Mouse (Mus musculus): ENCODE data around the gene Prss8. TPM values are rescaled to one million over a fixed set of nuclear protein-coding genes. Genes with fewer than 3 reads are reported as not detected.

Gene Prss8
- polyA plus RNA-seq, 1 experiment from 2014 or later, result 0.25 TPM

Other genes starting within 250 kb of the Prss8 start
- 50.2 and 57.4 TPM in 2 replicates for gene Bcl7c, start 221.2 kb downstream of the Prss8 start, polyA plus RNA-seq (2014; fragmentation: Nextera tagmentation; extraction: Ambion mirVana)
- 3.1 and 4.2 TPM in 2 replicates for gene Ctf1, start 217.4 kb downstream of the Prss8 start, polyA plus RNA-seq (2014; fragmentation: Nextera tagmentation; extraction: Ambion mirVana)
- gene Ctf2, start 197.9 kb downstream of the Prss8 start, polyA plus RNA-seq (2014; fragmentation: Nextera tagmentation; extraction: Ambion mirVana), result 0.25 TPM in 1 of 2 replicates, not detected in the other
- gene Fbxl19, start 185.6 kb downstream of the Prss8 start, polyA plus RNA-seq (2014; fragmentation: Nextera tagmentation; extraction: Ambion mirVana), result 5.6 and 6.9 TPM in 2 replicates
- gene Orai3, start 160.3 kb downstream of the Prss8 start, polyA plus RNA-seq (2014; fragmentation: Nextera tagmentation; extraction: Ambion mirVana), result 4.8 and 7.3 TPM in 2 replicates
- gene Setd1a, start 153.4 kb downstream of the Prss8 start, polyA plus RNA-seq (2014; fragmentation: Nextera tagmentation; extraction: Ambion mirVana), result 18.7 and 19.1 TPM in 2 replicates
- not detected in 2 replicates for gene Gm49388, start 144.5 kb downstream of the Prss8 start, polyA plus RNA-seq (2014; fragmentation: Nextera tagmentation; extraction: Ambion mirVana)
- gene Hsd3b7, start 129.5 kb downstream of the Prss8 start, polyA plus RNA-seq (2014; fragmentation: Nextera tagmentation; extraction: Ambion mirVana), result 10.6 and 11.0 TPM in 2 replicates
- 9.6 and 10.6 TPM in 2 replicates for gene Stx4a, start 105.8 kb downstream of the Prss8 start, polyA plus RNA-seq (2014; fragmentation: Nextera tagmentation; extraction: Ambion mirVana)
- 59.7 and 66.2 TPM in 2 replicates for gene Stx1b, start 105.6 kb downstream of the Prss8 start, polyA plus RNA-seq (2014; fragmentation: Nextera tagmentation; extraction: Ambion mirVana)
- 11.6 and 12.3 TPM in 2 replicates for gene Zfp646, start 53.9 kb downstream of the Prss8 start, polyA plus RNA-seq (2014; fragmentation: Nextera tagmentation; extraction: Ambion mirVana)
- gene Zfp668, start 53.3 kb downstream of the Prss8 start, polyA plus RNA-seq (2014; fragmentation: Nextera tagmentation; extraction: Ambion mirVana), result 22.5 and 26.8 TPM in 2 replicates
- 0.83 and 1.1 TPM in 2 replicates for gene Prss53, start 39.1 kb downstream of the Prss8 start, polyA plus RNA-seq (2014; fragmentation: Nextera tagmentation; extraction: Ambion mirVana)
- gene Gm21974, start 34.6 kb downstream of the Prss8 start, polyA plus RNA-seq (2014; fragmentation: Nextera tagmentation; extraction: Ambion mirVana), result not detected in 2 replicates
- gene Vkorc1, start 34.5 kb downstream of the Prss8 start, polyA plus RNA-seq (2014; fragmentation: Nextera tagmentation; extraction: Ambion mirVana), result 71.9 and 81.8 TPM in 2 replicates
- gene Bckdk, start 26.0 kb downstream of the Prss8 start, polyA plus RNA-seq (2014; fragmentation: Nextera tagmentation; extraction: Ambion mirVana), result 65.5 and 69.2 TPM in 2 replicates
- 42.1 and 46.0 TPM in 2 replicates for gene Kat8, start 17.6 kb downstream of the Prss8 start, polyA plus RNA-seq (2014; fragmentation: Nextera tagmentation; extraction: Ambion mirVana)
- gene Prss36, start 16.6 kb upstream of the Prss8 start, polyA plus RNA-seq (2014; fragmentation: Nextera tagmentation; extraction: Ambion mirVana), result 13.1 and 14.2 TPM in 2 replicates
- 39.0 and 44.2 TPM in 2 replicates for gene Fus, start 37.4 kb upstream of the Prss8 start, polyA plus RNA-seq (2014; fragmentation: Nextera tagmentation; extraction: Ambion mirVana)
- 6.6 and 9.8 TPM in 2 replicates for gene Pycard, start 63.8 kb upstream of the Prss8 start, polyA plus RNA-seq (2014; fragmentation: Nextera tagmentation; extraction: Ambion mirVana)
- not detected in 2 replicates for gene Trim72, start 73.8 kb upstream of the Prss8 start, polyA plus RNA-seq (2014; fragmentation: Nextera tagmentation; extraction: Ambion mirVana)
- gene Itgam, start 132.5 kb upstream of the Prss8 start, polyA plus RNA-seq (2014; fragmentation: Nextera tagmentation; extraction: Ambion mirVana), result 0.60 and 0.88 TPM in 2 replicates
- gene Gm49368, start 132.6 kb upstream of the Prss8 start, polyA plus RNA-seq (2014; fragmentation: Nextera tagmentation; extraction: Ambion mirVana), result not detected in 2 replicates
- gene Itgax, start 199.4 kb upstream of the Prss8 start, polyA plus RNA-seq (2014; fragmentation: Nextera tagmentation; extraction: Ambion mirVana), result 0.09 TPM in 1 of 2 replicates, not detected in the other
- gene Itgad, start 224.3 kb upstream of the Prss8 start, polyA plus RNA-seq (2014; fragmentation: Nextera tagmentation; extraction: Ambion mirVana), result not detected in 2 replicates